Mouse (Mus musculus): Measurements from ENCODE around the gene Serinc3. TPM values are rescaled to one million over a fixed set of nuclear protein-coding genes. Genes with fewer than 3 reads are reported as not detected.
"Not testable (repeated sequence)": the region's sequence is repeated elsewhere in the genome, so short reads cannot be mapped to it uniquely, and the experiment has no call there.

Gene Serinc3
- total RNA-seq, 2 experiments from 2014 or later, result 223 to 236 TPM

GRCm38 (mm10) chr2:163663930-163664329 is 19.0 kb upstream of the Serinc3 start:
- DNase-seq (ENCODE audit: low spot score in 2 of 2), result no peak

- DNase-seq (ENCODE audit: low spot score in 2 of 2), result no peak
Observed at GRCm38 (mm10) chr2:163662698-163663221, 17.8 kb upstream of the Serinc3 start.

- DNase-seq (ENCODE audit: low spot score in 2 of 2), result no peak
Observed at GRCm38 (mm10) chr2:163662076-163662475, 17.1 kb upstream of the Serinc3 start.

GRCm38 (mm10) chr2:163661371-163661850 is 16.5 kb upstream of the Serinc3 start:
- peak; percentile 67 to 78 for DNase-seq (ENCODE audit: low spot score in 2 of 2)

- no peak for DNase-seq (ENCODE audit: low spot score in 2 of 2)
Observed at GRCm38 (mm10) chr2:163660103-163660701, 15.3 kb upstream of the Serinc3 start.

- DNase-seq (ENCODE audit: low spot score in 2 of 2), result no peak
Observed at GRCm38 (mm10) chr2:163659431-163659830, 14.5 kb upstream of the Serinc3 start.

- no peak for DNase-seq (ENCODE audit: low spot score in 2 of 2)
Observed at GRCm38 (mm10) chr2:163658941-163659340, 14.0 kb upstream of the Serinc3 start.

GRCm38 (mm10) chr2:163657975-163658886 is 13.3 kb upstream of the Serinc3 start, which contains the start of gene Pkig:
TSS of gene Pkig (plus strand) at chr2:163658386.
- peak; percentile 87 to 92 for DNase-seq (ENCODE audit: low spot score in 2 of 2)

GRCm38 (mm10) chr2:163657486-163657885 is 12.6 kb upstream of the Serinc3 start:
- no peak for DNase-seq (ENCODE audit: low spot score in 2 of 2)

- DNase-seq (ENCODE audit: low spot score in 2 of 2), result not testable (repeated sequence)
Observed at GRCm38 (mm10) chr2:163655699-163656098, 10.8 kb upstream of the Serinc3 start.

GRCm38 (mm10) chr2:163646461-163647080 is 1.6 kb upstream of the Serinc3 start:
- DNase-seq (ENCODE audit: low spot score in 2 of 2), result no peak

GRCm38 (mm10) chr2:163645700-163646460 is 949 bp upstream of the Serinc3 start:
- DNase-seq (ENCODE audit: low spot score in 2 of 2), result no peak

GRCm38 (mm10) chr2:163644047-163644446 is 884 bp downstream of the Serinc3 start:
- no peak for DNase-seq (ENCODE audit: low spot score in 2 of 2)

- DNase-seq (ENCODE audit: low spot score in 2 of 2), result no peak
Observed at GRCm38 (mm10) chr2:163643576-163643971, 1.4 kb downstream of the Serinc3 start.

GRCm38 (mm10) chr2:163642685-163643575 is 2.0 kb downstream of the Serinc3 start:
- no peak for DNase-seq (ENCODE audit: low spot score in 2 of 2)

- no peak for DNase-seq (ENCODE audit: low spot score in 2 of 2)
Observed at GRCm38 (mm10) chr2:163641681-163642080, 3.2 kb downstream of the Serinc3 start.

GRCm38 (mm10) chr2:163640493-163640892 is 4.4 kb downstream of the Serinc3 start:
- no peak for DNase-seq (ENCODE audit: low spot score in 2 of 2)

GRCm38 (mm10) chr2:163637655-163638266 is 7.2 kb downstream of the Serinc3 start:
- no peak for DNase-seq (ENCODE audit: low spot score in 2 of 2)

GRCm38 (mm10) chr2:163636057-163636456 is 8.9 kb downstream of the Serinc3 start:
- DNase-seq (ENCODE audit: low spot score in 2 of 2), result no peak
